Mouse (Mus musculus) hindbrain, embryonic 12.5 days (tissue): Measurements from ENCODE around the gene 4930524B15Rik. TPM values are rescaled to one million over a fixed set of nuclear protein-coding genes. Genes with fewer than 3 reads are reported as not detected.
"Not testable (repeated sequence)": the region's sequence is repeated elsewhere in the genome, so short reads cannot be mapped to it uniquely, and the experiment has no call there.

Experiments
- ATAC-seq: fragments of 200-750 bp; cut with Nextera tagmentation; 2 replicates; pipeline ENCODE4 v1.8.0; 2017; ENCODE audit warnings: moderate TSS enrichment; ENCODE audit not compliant: low FRiP score
- H3K27ac ChIP-seq: fragments of 300-500 bp; sonication (generic); 2 replicates; pipeline ENCODE4 v1.5.1; 2016; ENCODE audit warnings: mild to moderate bottlenecking
- H3K27me3 ChIP-seq: fragments of 300-500 bp; sonication (generic); 2 replicates; pipeline ENCODE4 v1.6.1; 2016; ENCODE audit warnings: mild to moderate bottlenecking
- H3K36me3 ChIP-seq: fragments of 300-500 bp; sonication (generic); 2 replicates; pipeline ENCODE4 v1.6.1; 2016; ENCODE audit warnings: mild to moderate bottlenecking
- H3K4me1 ChIP-seq: fragments of 300-500 bp; sonication (generic); 2 replicates; pipeline ENCODE4 v1.6.1; 2016
- H3K4me2 ChIP-seq: fragments of 300-500 bp; sonication (generic); replicated peaks from 2 replicates; pipeline ENCODE4 v1.6.1; 2016; ENCODE audit warnings: mild to moderate bottlenecking
- H3K4me3 ChIP-seq: fragments of 300-500 bp; sonication (generic); 2 replicates; pipeline ENCODE4 v1.5.1; 2016; ENCODE audit warnings: mild to moderate bottlenecking
- H3K9ac ChIP-seq: fragments of 300-500 bp; sonication (generic); 2 replicates; pipeline ENCODE4 v1.6.1; 2016; ENCODE audit warnings: mild to moderate bottlenecking, moderate library complexity
- H3K9me3 ChIP-seq: fragments of 300-500 bp; sonication (generic); replicated peaks from 2 replicates; pipeline ENCODE4 v1.6.1; 2016; ENCODE audit warnings: mild to moderate bottlenecking
- WGBS: fragments of 180-500 bp; shearing (Covaris S2); methylation state at CpG from one replicate; pipeline ENCODE4 v1.1.7; 2016; 5-methylcytosine and 5-hydroxymethylcytosine counted together
- polyA plus RNA-seq: library from polyadenylated mRNA; unstranded; fragments of >200 nt; fragmentation: Nextera tagmentation; extraction: Ambion mirVana; gene quantifications from 2 replicates; pipeline ENCODE4 v1.2.1, GENCODE M21; 2016

4930524B15Rik gene
- polyA plus RNA-seq, 1 experiment from 2014 or later = 0.58 TPM

DNA sequence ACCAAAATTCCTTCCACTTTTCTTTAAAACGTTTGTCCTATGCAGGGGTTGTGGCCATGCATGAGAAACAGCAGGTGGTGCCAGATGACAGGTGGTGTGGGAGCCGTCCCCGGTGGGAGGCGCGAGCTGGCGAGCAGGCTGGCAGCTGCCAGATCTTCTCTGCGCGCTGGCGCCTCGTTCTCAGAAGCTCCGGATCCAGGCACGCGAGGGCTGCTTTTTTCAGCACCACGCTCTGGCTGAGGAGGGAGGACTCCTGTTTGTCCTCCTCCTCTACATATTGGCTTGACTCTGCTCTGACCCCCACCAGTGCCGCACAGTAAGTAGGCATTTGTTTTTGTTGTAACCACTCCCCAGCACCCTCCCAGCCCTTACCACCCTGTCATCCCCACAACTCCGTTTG lies 34.9 kb downstream of the 4930524B15Rik start, which contains the start of gene Nsg2:
Nsg2 (plus strand) TSS at position 183 of the 400 bp plus-strand sequence.
- under 1% methylated on average over 16 of the region's 16 CpGs for WGBS

DNA sequence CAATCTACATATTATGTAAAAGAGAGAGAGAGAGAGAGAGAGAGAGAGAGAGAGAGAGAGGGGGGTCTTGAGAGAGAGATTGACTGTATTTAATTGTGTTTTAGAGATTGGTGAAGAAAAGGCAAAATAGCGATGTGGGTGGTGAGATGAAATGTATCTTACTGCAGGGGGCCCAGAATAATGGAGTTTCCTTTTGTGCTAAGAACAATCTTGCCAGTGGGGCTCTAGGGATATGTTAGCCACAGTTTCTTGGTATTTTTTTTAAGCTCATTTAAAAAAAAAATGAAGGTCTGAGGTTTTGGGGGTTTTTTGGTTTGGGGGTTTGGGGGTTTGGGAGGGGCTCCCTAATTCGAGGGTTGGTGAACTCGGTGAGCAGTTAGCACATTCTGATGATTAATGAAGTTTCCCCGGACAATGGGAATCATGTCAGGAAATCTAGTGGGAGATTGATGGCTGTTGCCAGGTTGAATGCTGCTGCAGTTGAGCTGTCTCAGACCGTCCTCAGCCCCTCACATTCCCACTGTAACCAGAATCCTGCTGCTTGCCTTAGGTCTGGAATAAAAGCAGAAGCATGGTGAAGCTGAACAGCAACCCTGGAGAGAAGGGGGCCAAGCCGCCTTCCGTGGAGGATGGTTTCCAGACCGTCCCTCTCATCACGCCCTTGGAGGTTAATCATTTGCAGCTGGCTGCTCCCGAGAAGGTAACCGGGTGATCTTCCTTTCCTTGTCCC lies 36.0 kb downstream of the 4930524B15Rik start:
- ATAC-seq = peak; percentile 23; the same call in 1 of the 2 replicates

More for the DNA sequence above, 34.9 kb downstream of the 4930524B15Rik start, which contains the start of gene Nsg2:
- H3K9ac ChIP-seq = peak within 1 kb of the TSS; percentile 75
- H3K4me2 ChIP-seq = peak within 1 kb of the TSS; percentile 64
- H3K4me3 ChIP-seq = peak within 1 kb of the TSS; percentile 51
- no peaks in the 10 kb centered on the region for H3K27me3 ChIP-seq
- no peaks in the 10 kb centered on the region for H3K9me3 ChIP-seq
- ATAC-seq = peak; percentile 83
- peaks cover 19% of the 10 kb centered on the region for H3K36me3 ChIP-seq
- H3K27ac ChIP-seq = peak within 1 kb of the TSS; percentile 94
- H3K4me1 ChIP-seq = peaks cover 21% of the 10 kb centered on the region

DNA sequence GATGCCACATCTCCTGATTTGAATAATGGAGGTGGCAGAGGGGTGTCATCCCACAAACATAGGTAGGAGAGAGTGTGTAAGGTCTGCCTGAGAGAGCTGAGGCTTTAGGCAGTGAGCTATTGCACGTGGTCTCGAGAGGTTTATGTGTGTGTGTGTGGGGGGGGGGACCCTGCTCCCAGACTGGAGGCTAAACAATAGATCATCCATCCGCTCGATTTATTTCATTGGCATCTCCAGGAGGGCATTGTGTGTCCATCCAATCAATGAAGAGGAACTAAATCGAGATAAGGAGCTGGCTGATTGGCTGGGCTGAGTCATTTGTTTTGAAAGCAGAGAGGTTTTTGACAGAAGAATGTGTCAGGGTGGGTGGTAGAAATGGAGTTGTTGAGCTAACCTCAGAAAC lies 37.3 kb downstream of the 4930524B15Rik start:
- Histone ChIP-seq H3K9ac (peak overlapping the region; percentile 68), H3K4me3 (peak overlapping the region; percentile 41), H3K4me2 (peak overlapping the region; percentile 64), H3K4me1 (peaks cover 21% of the 10 kb centered on the region), H3K27ac (peak overlapping the region; percentile 94), H3K27me3 (no peaks in the 10 kb centered on the region), H3K9me3 (peaks cover 16% of the 10 kb centered on the region), H3K36me3 (peaks cover 43% of the 10 kb centered on the region)
- ATAC-seq = peak; percentile 87
- 1% methylated on average over 5 of the region's 5 CpGs for WGBS

More for the DNA sequence above, 36.0 kb downstream of the 4930524B15Rik start:
- Histone ChIP-seq H3K9ac (peak overlapping the region; percentile 68), H3K27ac (peak overlapping the region; percentile 94), H3K9me3 (peaks cover 6% of the 10 kb centered on the region), H3K27me3 (no peaks in the 10 kb centered on the region), H3K36me3 (peaks cover 29% of the 10 kb centered on the region), H3K4me1 (peaks cover 21% of the 10 kb centered on the region), H3K4me3 (peak overlapping the region; percentile 41), H3K4me2 (peak overlapping the region; percentile 64)
- WGBS = 0% methylated on average over 11 of the region's 11 CpGs

DNA sequence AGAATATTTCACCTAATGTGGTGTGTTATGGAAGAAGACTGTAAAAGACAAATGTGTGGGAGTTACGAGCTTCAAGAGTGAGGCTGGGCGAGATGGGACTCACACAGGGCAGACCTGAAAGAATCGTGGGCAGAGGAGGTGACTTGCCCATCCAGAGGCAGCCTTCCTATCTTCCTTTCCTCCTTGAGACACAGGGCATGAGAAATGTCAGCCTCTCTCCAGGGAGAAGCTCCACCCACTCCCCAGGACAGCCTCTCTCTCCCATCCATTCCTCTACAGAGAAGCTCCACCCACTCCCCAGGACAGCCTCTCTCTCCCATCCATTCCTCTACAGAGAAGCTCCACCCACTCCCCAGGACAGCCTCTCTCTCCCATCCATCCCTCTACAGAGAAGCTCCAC lies 42.7 kb downstream of the 4930524B15Rik start:
- H3K36me3 ChIP-seq = peaks cover 46% of the 10 kb centered on the region
- not testable (repeated sequence) for H3K27me3 ChIP-seq, H3K4me2 ChIP-seq, H3K27ac ChIP-seq, H3K4me3 ChIP-seq, H3K9ac ChIP-seq, ATAC-seq
- peaks cover 16% of the 10 kb centered on the region for H3K9me3 ChIP-seq
- 96% methylated on average over 3 of the region's 3 CpGs for whole genome bisulfite sequencing
- peaks cover 52% of the 10 kb centered on the region for H3K4me1 ChIP-seq

DNA sequence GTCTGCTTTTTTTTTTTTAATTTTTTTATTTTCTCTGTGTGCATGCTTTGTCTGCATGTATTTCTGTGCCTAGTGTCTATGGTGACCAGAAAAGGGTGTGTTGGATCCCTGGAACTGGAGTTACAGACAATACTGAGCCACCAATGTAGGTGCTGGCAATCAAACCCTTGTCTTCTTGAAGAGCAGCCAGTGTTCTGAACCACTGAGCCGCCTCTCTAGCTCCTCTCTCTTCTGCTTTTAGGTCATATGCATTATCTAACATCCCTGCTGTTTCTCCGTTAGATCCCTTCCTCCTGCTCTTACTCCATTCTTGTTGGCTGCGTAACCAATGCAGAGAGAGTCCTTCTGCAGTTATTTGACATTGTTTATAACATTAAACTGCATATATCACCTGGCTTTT lies 43.5 kb downstream of the 4930524B15Rik start:
- Histone ChIP-seq H3K4me2 (0 out of 2 replicates have a peak overlapping the region, but pooled peaks have one; percentile 17), H3K9me3 (peaks cover 16% of the 10 kb centered on the region), H3K27ac (0 out of 2 replicates have a peak overlapping the region, but pooled peaks have one; percentile 44), H3K4me1 (peaks cover 45% of the 10 kb centered on the region), H3K4me3 (no peak overlapping the region), H3K36me3 (peaks cover 46% of the 10 kb centered on the region), H3K9ac (no peak overlapping the region), H3K27me3 (no peaks in the 10 kb centered on the region)
- 72% methylated on average over 3 of the region's 3 CpGs for WGBS
- no peak for ATAC-seq

DNA sequence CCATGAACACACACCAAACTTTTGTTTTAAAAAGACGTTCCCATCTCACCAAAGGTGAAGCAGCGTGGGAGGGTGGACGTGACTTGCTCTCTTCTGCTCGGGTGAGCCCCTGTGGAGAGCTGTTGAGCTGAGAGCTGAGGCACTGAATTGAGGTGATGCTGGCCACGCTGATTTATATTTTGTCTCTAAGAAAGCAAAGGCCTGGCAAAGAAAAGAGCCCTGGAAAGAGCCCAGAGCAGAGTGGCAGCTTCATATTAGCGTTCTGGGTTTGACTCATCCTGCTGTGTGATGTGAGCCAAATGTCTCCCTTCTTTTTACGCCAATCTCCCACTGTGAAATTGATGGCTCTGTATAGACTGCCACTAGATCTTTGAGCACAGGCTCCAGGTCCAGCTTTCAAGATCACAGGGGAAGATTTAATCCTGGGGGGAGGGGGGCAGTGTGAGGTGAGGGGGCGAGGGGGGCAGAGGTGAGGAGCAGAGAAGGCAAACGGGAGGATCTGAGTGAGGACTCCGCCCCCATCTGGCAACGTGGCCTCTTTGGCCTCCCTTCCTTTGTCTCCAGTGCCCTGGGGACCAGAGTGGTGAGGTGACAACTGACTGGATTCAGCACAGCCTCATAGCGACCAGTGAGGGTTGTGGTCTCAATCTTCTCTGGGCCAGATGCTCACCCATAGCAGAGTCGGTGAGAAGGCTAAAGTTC lies 44.7 kb downstream of the 4930524B15Rik start:
- peaks cover 37% of the 10 kb centered on the region for H3K36me3 ChIP-seq
- ATAC-seq = peak; percentile 76
- peaks cover 16% of the 10 kb centered on the region for H3K9me3 ChIP-seq
- 10% methylated on average over 13 of the region's 13 CpGs for WGBS
- no peak overlapping the region for H3K4me3 ChIP-seq
- H3K4me2 ChIP-seq = peak overlapping the region; percentile 31
- H3K27me3 ChIP-seq = no peaks in the 10 kb centered on the region
- H3K27ac ChIP-seq = peak overlapping the region; percentile 80
- peak overlapping the region; percentile 39 for H3K9ac ChIP-seq
- peaks cover 45% of the 10 kb centered on the region for H3K4me1 ChIP-seq

DNA sequence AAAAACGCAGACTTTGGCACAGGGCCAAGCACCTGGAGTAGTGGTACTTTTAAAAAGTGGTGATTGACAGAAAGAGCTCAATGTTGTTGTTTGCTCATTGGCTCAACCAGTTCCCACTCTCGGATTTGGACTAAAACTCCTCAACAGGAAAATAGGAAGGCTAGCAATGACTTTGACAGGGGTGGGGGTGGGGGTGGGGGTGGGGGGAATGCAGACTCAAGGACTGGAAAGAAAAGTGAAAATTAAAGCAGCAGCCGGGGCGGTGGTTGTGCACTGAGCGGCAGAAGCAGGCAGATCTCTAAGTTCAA lies 45.2 kb downstream of the 4930524B15Rik start:
- peaks cover 46% of the 10 kb centered on the region for H3K4me1 ChIP-seq
- 44% methylated on average over 5 of the region's 5 CpGs for WGBS
- no peak overlapping the region for H3K4me3 ChIP-seq
- peak; percentile 6; the same call in 1 of the 2 replicates for ATAC-seq
- H3K9ac ChIP-seq = peak overlapping the region; percentile 39; the same call in 1 of the 2 replicates
- no peaks in the 10 kb centered on the region for H3K27me3 ChIP-seq
- H3K27ac ChIP-seq = peak overlapping the region; percentile 80
- H3K9me3 ChIP-seq = peaks cover 16% of the 10 kb centered on the region
- peaks cover 32% of the 10 kb centered on the region for H3K36me3 ChIP-seq
- peak overlapping the region; percentile 31; the same call in 1 of the 2 replicates for H3K4me2 ChIP-seq

DNA sequence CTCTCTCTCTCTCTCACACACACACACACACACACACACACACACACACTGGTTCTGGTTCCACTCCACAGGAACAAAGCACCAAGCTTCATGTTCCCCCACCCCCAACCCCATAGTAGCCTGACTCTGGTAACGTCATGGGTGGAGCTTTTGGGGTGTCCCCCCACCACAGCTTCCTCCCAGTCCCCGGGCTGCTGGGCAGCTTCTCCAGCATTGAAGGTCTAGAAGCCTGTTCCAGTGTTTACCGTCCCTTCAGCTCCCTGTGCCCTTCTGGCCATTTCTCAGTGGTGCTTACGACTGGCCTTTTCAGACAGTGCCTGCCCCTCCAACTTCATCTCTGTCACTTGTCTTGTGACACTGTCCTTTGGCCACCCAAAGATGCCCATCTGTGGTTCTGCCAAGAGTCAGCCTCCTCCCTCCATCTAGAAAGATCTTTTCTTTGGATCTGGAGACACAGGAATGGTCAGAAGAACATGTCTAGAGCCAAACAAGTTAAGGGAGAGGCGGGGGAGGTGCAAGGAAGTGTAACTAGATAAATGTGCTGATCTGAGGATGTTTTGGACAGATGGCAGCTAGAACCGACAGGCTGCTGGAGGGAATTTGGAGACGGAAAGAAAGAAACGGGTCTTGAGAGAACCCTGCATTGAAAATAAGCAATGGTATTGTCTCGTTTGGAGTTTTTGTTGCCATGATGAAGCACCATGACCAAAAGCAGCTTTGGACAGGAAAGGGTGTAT lies 46.6 kb downstream of the 4930524B15Rik start:
- Histone ChIP-seq H3K36me3 (peaks cover 18% of the 10 kb centered on the region), H3K27me3 (no peaks in the 10 kb centered on the region), H3K27ac (no peak overlapping the region), H3K4me3 (no peak overlapping the region), H3K4me2 (no peak overlapping the region), H3K9me3 (0 out of 2 replicates have a peak, but pooled peaks cover 4% of the 10 kb centered on the region), H3K4me1 (peaks cover 54% of the 10 kb centered on the region), H3K9ac (no peak overlapping the region)
- WGBS = 62% methylated on average over 9 of the region's 9 CpGs
- no peak for ATAC-seq

DNA sequence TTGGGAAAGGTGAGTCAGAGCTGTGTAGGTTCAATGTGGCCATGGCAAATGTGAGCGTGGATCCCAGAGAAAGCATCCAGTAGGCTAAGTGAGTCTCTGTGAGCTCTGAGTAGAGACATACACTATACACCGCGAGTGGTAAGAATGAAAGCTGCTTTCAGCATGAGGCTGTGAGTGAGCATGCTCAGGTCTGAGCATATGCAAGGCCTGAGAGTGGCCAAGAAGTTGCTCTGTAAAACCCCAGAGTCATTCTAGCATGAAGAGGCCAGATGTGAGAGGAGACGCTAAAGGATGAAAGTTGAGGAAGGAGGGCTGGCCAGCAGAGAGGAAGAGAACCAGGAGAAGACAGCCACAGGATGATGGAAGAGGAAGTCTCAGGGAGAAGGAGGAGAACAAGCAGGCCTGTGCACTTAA lies 47.6 kb downstream of the 4930524B15Rik start:
- Histone ChIP-seq H3K27me3 (no peaks in the 10 kb centered on the region), H3K4me3 (no peak overlapping the region), H3K27ac (no peak overlapping the region), H3K9me3 (no peaks in the 10 kb centered on the region), H3K36me3 (peaks cover 14% of the 10 kb centered on the region; the same call in 1 of the 2 replicates), H3K9ac (no peak overlapping the region), H3K4me1 (peaks cover 59% of the 10 kb centered on the region), H3K4me2 (no peak overlapping the region)
- WGBS = 85% methylated on average over 4 of the region's 4 CpGs
- no peak for ATAC-seq

DNA sequence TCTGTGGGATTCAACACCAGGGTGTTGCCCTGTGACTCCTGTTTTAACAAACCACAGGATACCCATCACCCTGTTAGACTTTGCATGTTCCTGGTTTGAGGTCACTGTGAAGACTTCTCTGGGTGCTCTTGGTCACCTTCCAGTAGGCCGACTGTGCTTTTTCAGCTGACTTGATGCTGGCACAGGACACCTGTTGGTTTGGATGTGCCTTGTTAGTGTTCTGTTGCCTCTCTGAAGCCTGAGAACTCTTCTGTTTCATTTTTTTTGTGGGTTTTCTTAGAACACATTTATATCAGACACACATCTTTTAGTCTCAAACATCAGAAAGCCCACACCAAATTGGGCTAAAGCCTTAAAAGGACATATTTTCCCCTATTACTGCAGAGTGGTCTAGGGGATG lies 48.2 kb downstream of the 4930524B15Rik start:
- no peak for ATAC-seq
- Histone ChIP-seq H3K9me3 (no peaks in the 10 kb centered on the region), H3K4me1 (peaks cover 64% of the 10 kb centered on the region), H3K36me3 (peaks cover 19% of the 10 kb centered on the region; the same call in 1 of the 2 replicates), H3K27ac (no peak overlapping the region), H3K27me3 (no peaks in the 10 kb centered on the region), H3K9ac (no peak overlapping the region), H3K4me2 (no peak overlapping the region), H3K4me3 (no peak overlapping the region)
- 86% methylated on average over 1 of the region's 1 CpGs for WGBS

DNA sequence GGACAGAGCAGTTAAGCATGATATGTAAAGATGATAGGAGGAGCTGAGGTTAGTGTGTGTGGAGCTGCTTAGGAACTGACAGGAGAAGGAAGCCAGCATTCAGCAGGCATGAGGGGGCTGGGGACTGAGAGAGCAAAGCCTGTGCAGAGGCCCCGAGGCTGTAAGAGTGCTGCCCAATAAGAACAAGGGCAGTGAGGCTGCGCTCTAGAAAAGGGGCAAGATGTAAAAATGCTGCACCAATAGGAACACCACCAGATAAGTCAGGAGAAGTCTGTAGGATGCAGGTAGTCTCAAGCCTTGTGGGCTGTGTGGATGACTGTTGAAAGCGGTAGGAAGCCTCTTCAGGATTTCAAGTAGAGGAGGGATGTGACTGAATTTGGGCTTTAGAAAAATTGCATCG lies 52.8 kb downstream of the 4930524B15Rik start:
- Histone ChIP-seq H3K4me1 (peaks cover 45% of the 10 kb centered on the region), H3K4me3 (no peak overlapping the region), H3K36me3 (peaks cover 30% of the 10 kb centered on the region), H3K9me3 (no peaks in the 10 kb centered on the region), H3K27ac (0 out of 2 replicates have a peak overlapping the region, but pooled peaks have one; percentile 55), H3K27me3 (no peaks in the 10 kb centered on the region), H3K4me2 (no peak overlapping the region), H3K9ac (no peak overlapping the region)
- 63% methylated on average over 4 of the region's 4 CpGs for WGBS
- ATAC-seq = no peak
